Mouse (Mus musculus): Measurements from ENCODE around the gene Sh2b3. TPM values are rescaled to one million over a fixed set of nuclear protein-coding genes. Genes with fewer than 3 reads are reported as not detected.

The Sh2b3 gene
- polyA plus RNA-seq (2014; fragmentation: Nextera tagmentation; extraction: Ambion mirVana), result 24.2 and 26.4 TPM in 2 replicates

DNA sequence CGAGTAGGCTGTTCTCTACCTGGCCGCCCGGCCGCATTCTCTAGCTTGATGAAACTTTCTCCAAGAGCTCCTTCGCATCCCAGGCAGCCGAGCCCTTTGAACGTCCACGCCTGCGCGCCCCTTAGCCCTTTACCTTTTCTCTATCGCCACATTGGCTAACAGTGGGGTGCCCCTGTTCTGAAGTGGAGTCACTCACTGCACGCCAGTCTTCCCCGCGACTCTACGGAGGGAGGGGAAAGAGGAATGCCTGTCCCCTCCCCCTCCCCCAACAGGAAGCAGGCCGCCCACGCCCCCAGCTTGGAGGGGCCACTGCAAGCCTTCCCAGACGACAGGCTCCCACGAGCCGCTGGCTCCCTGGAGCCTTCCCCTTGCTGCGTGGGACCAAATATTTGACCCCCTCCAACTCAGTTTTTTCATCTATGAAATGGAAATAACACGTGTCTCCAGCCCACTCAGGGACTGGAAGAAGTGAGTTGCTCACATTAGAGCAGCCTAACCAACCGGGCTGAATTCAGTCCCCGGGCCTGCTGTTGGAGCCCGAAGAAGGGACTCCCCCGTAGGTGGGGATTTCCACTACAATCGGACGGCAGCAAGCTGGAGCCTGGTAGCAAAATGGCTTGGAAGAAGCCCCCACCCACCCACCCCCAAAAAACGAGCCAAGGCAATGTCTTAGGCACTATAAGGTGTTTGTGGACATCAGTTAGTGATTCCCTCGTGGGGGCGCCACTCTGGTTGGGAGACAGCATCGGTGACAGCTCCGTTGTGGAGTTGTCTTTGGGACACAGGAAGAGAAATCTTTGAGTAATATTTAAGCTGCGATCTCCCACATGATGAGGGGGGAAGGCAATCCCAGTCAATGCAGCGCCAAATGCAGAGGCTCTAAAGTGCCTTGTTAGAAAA, at the start of gene Sh2b3:
Sh2b3 (minus strand) TSS at position 206 of the 900 bp plus-strand sequence.
- WGBS, result under 1% methylated on average over 34 of the region's 35 CpGs
- H3K27me3 ChIP-seq (ENCODE audit: insufficient read depth, low read length), result peaks cover 3% of the 10 kb centered on the region; the same call in 1 of the 2 replicates
- no peaks in the 10 kb centered on the region for H3K36me3 ChIP-seq (ENCODE audit: insufficient read depth)
- peak within 1 kb of the TSS; percentile 78 for H3K4me3 ChIP-seq (ENCODE audit: low read depth, low read length)
- peak within 1 kb of the TSS; percentile 69 for H3K9ac ChIP-seq
- TF ChIP-seq CTCF (IDR thresholded peaks at IDR 0.05; ENCODE audit: low read depth), result no peak
- peak; percentile 15 for ATAC-seq (ENCODE audit: insufficient read depth)
- H3K4me2 ChIP-seq, result peak within 1 kb of the TSS; percentile 85
- peak within 1 kb of the TSS; percentile 85 for H3K27ac ChIP-seq (ENCODE audit: low read depth)
- DNase-seq, result peak; percentile 62
- no peaks in the 10 kb centered on the region for H3K9me3 ChIP-seq (ENCODE audit: low read depth, low read length)
- peaks cover 38% of the 10 kb centered on the region for H3K4me1 ChIP-seq (ENCODE audit: insufficient read depth)

GRCm38 (mm10) chr5:121883356-121883755, 45.9 kb upstream of the Sh2b3 start:
- no peak overlapping the region for H3K4me3 ChIP-seq (ENCODE audit: low read depth, low read length)
- H3K9me3 ChIP-seq (ENCODE audit: low read depth, low read length), result no peaks in the 10 kb centered on the region; the same call in 1 of the 2 replicates
- ATAC-seq (ENCODE audit: insufficient read depth) (no peak), DNase-seq (no peak)
- WGBS, result 57% methylated on average over 8 of the region's 8 CpGs
- no peak overlapping the region for H3K9ac ChIP-seq
- H3K27ac ChIP-seq (ENCODE audit: low read depth), result no peak overlapping the region
- no peaks in the 10 kb centered on the region for H3K36me3 ChIP-seq (ENCODE audit: insufficient read depth)
- H3K27me3 ChIP-seq (ENCODE audit: insufficient read depth, low read length), result no peaks in the 10 kb centered on the region
- no peak overlapping the region for H3K4me2 ChIP-seq
- H3K4me1 ChIP-seq (ENCODE audit: insufficient read depth), result no peaks in the 10 kb centered on the region
- no peak for TF ChIP-seq CTCF (IDR thresholded peaks at IDR 0.05; ENCODE audit: low read depth)

- Histone ChIP-seq H3K36me3 (ENCODE audit: insufficient read depth) (no peaks in the 10 kb centered on the region), H3K27me3 (ENCODE audit: insufficient read depth, low read length) (no peaks in the 10 kb centered on the region), H3K4me3 (ENCODE audit: low read depth, low read length) (no peak overlapping the region), H3K4me2 (no peak overlapping the region), H3K4me1 (ENCODE audit: insufficient read depth) (no peaks in the 10 kb centered on the region), H3K9ac (no peak overlapping the region), H3K9me3 (ENCODE audit: low read depth, low read length) (no peaks in the 10 kb centered on the region), H3K27ac (ENCODE audit: low read depth) (no peak overlapping the region)
- peak; percentile 68 for TF ChIP-seq CTCF (IDR thresholded peaks at IDR 0.05; ENCODE audit: low read depth)
- DNase-seq (peak; percentile 58), ATAC-seq (ENCODE audit: insufficient read depth) (no peak)
- WGBS, result 53% methylated on average over 6 of the region's 6 CpGs
These were observed 41.8 kb upstream of the Sh2b3 start for GRCm38 (mm10) chr5:121879211-121879610.

DNA sequence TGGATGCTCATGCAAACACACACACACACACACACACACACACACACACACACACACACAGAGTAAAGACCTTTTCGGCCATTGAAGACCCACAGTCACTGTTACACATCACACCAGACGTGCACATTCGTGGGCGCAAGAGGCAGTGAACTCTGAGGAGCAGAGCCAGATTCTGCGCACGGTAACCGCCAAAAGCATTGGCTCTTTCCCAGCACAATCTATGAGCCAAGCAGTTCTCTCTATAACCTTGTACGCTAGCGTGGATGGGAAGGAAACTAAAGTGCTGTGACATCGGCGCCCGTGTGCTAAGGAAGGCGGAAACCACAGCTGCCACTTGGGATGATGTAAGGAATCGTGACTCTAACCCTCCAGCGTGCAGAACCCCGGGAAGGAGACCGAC, 41.3 kb upstream of the Sh2b3 start:
- WGBS, result 79% methylated on average over 17 of the region's 17 CpGs
- no peak overlapping the region for H3K4me2 ChIP-seq
- H3K9me3 ChIP-seq (ENCODE audit: low read depth, low read length), result no peaks in the 10 kb centered on the region
- ATAC-seq (ENCODE audit: insufficient read depth) (no peak), DNase-seq (peak; percentile 25)
- H3K27me3 ChIP-seq (ENCODE audit: insufficient read depth, low read length), result no peaks in the 10 kb centered on the region
- H3K9ac ChIP-seq, result no peak overlapping the region
- H3K27ac ChIP-seq (ENCODE audit: low read depth), result no peak overlapping the region
- no peak overlapping the region for H3K4me3 ChIP-seq (ENCODE audit: low read depth, low read length)
- no peaks in the 10 kb centered on the region for H3K4me1 ChIP-seq (ENCODE audit: insufficient read depth)
- H3K36me3 ChIP-seq (ENCODE audit: insufficient read depth), result no peaks in the 10 kb centered on the region
- no peak for TF ChIP-seq CTCF (IDR thresholded peaks at IDR 0.05; ENCODE audit: low read depth)

DNA sequence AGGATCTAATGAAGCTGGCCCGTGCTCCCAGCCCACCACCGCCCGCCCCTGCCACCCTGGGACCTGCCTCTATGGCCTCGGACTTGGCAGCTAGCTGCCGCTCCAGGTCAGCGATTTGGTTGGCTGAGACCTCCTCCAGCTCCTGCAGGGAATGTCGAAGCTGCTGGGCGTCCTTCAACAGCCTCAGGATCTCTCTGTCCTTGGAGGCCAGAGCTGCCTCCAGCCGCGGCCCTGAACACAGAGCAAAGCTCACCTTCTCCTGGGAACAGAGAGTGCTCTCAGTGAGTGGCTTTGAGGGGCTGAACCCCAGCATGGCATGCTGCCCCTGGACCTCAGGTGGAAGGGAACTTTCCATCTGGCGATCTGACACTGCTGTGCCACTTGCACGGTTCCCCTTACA, 39.5 kb upstream of the Sh2b3 start:
- 82% methylated on average over 12 of the region's 12 CpGs for WGBS
- Histone ChIP-seq H3K9me3 (ENCODE audit: low read depth, low read length) (no peaks in the 10 kb centered on the region), H3K4me1 (ENCODE audit: insufficient read depth) (no peaks in the 10 kb centered on the region), H3K4me2 (no peak overlapping the region), H3K4me3 (ENCODE audit: low read depth, low read length) (no peak overlapping the region), H3K9ac (no peak overlapping the region), H3K27ac (ENCODE audit: low read depth) (no peak overlapping the region), H3K27me3 (ENCODE audit: insufficient read depth, low read length) (no peaks in the 10 kb centered on the region), H3K36me3 (ENCODE audit: insufficient read depth) (no peaks in the 10 kb centered on the region)
- no peak for TF ChIP-seq CTCF (IDR thresholded peaks at IDR 0.05; ENCODE audit: low read depth)
- ATAC-seq (ENCODE audit: insufficient read depth) (no peak), DNase-seq (no peak)

DNA sequence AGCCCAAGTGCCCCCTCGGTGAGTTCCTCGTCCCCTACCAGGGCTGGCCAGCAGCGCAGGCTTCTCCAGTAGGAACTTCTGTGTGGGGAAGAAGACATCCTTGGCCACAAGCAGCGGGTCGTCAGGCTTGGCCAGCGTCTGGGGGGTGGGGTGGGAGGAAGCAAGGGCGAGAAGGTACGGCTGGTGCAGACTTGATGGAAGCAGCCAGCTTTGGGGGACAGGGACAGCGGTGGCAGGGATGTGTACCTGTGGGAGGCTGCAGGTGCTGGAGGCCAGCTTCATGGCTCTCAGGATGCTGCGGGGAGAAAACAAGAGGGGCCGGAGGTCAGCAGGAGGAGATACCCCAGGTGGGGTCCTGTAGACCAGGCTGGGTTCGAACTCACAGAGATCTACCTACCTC, 37.6 kb upstream of the Sh2b3 start:
- H3K4me3 ChIP-seq (ENCODE audit: low read depth, low read length), result no peak overlapping the region
- no peak overlapping the region for H3K9ac ChIP-seq
- H3K4me2 ChIP-seq, result no peak overlapping the region
- no peak for DNase-seq
- ATAC-seq (ENCODE audit: insufficient read depth), result no peak
- no peak for TF ChIP-seq CTCF (IDR thresholded peaks at IDR 0.05; ENCODE audit: low read depth)
- no peak overlapping the region for H3K27ac ChIP-seq (ENCODE audit: low read depth)
- WGBS, result 85% methylated on average over 12 of the region's 12 CpGs
- no peaks in the 10 kb centered on the region for H3K9me3 ChIP-seq (ENCODE audit: low read depth, low read length)
- H3K27me3 ChIP-seq (ENCODE audit: insufficient read depth, low read length), result no peaks in the 10 kb centered on the region
- no peaks in the 10 kb centered on the region for H3K4me1 ChIP-seq (ENCODE audit: insufficient read depth)
- no peaks in the 10 kb centered on the region for H3K36me3 ChIP-seq (ENCODE audit: insufficient read depth)

DNA sequence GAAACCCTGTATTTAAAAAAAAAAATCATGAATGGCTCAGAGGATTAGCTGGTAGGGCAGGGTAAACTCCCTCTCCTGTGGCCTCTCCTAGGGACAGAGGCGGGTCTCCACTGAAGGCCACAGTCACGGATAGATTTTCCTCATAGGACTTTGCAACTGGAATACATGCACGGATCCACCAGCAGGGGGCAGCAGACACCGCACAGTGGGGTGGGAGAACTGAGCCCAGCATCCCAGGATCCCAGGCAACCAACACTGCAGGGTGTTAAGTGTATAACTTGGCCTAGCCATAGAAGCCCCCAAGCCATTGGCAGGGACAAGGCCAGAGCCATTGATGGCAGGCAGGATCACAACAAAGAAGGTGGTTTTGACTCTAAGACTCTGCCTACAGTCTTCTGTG, 34.7 kb upstream of the Sh2b3 start:
- H3K36me3 ChIP-seq (ENCODE audit: insufficient read depth), result no peaks in the 10 kb centered on the region
- H3K27me3 ChIP-seq (ENCODE audit: insufficient read depth, low read length), result no peaks in the 10 kb centered on the region
- H3K9me3 ChIP-seq (ENCODE audit: low read depth, low read length), result no peaks in the 10 kb centered on the region
- DNase-seq, result peak; percentile 91
- no peak for ATAC-seq (ENCODE audit: insufficient read depth)
- no peak overlapping the region for H3K4me3 ChIP-seq (ENCODE audit: low read depth, low read length)
- WGBS, result 17% methylated on average over 4 of the region's 4 CpGs
- no peaks in the 10 kb centered on the region for H3K4me1 ChIP-seq (ENCODE audit: insufficient read depth)
- H3K27ac ChIP-seq (ENCODE audit: low read depth), result no peak overlapping the region
- peak; percentile 99 for TF ChIP-seq CTCF (IDR thresholded peaks at IDR 0.05; ENCODE audit: low read depth)
- H3K9ac ChIP-seq, result no peak overlapping the region
- no peak overlapping the region for H3K4me2 ChIP-seq

Measured in lung, embryonic 14.5 days (tissue).